Mouse (Mus musculus) hindbrain, postnatal 0 days (tissue): ENCODE data around the gene Ist1. TPM values are rescaled to one million over a fixed set of nuclear protein-coding genes. Genes with fewer than 3 reads are reported as not detected.
A peak's percentile ranks its signal among the peaks of the same experiment; 100 is the strongest.

Source experiments
- ATAC-seq: fragments of 200-750 bp; cut with Nextera tagmentation; 2 replicates; pipeline ENCODE4 v1.8.0; 2017; ENCODE audit warnings: mild to moderate bottlenecking, moderate TSS enrichment, moderate library complexity
- DNase-seq: peaks from one replicate; pipeline ENCODE4 v3.0.0-alpha.2; 2015; ENCODE audit warnings: low spot score
- H3K27ac ChIP-seq: fragments of 300-500 bp; sonication (generic); 2 replicates; pipeline ENCODE4 v1.5.1; 2014; ENCODE audit warnings: mild to moderate bottlenecking
- H3K27me3 ChIP-seq: fragments of 300-500 bp; sonication (generic); 2 replicates; pipeline ENCODE4 v1.6.1; 2014; ENCODE audit warnings: low read length, mixed read lengths; ENCODE audit not compliant: insufficient read depth
- H3K36me3 ChIP-seq: fragments of 300-500 bp; sonication (generic); 2 replicates; pipeline ENCODE4 v1.6.1; 2014; ENCODE audit warnings: low read length, mixed read lengths; ENCODE audit not compliant: insufficient read depth
- H3K4me1 ChIP-seq: fragments of 300-500 bp; sonication (generic); 2 replicates; pipeline ENCODE4 v1.6.1; 2014; ENCODE audit warnings: antibody characterized with exemption, low read length, mixed read lengths; ENCODE audit not compliant: insufficient read depth
- H3K4me2 ChIP-seq: fragments of 300-500 bp; sonication (generic); 2 replicates; pipeline ENCODE4 v1.6.1; 2014; ENCODE audit warnings: low read depth, mild to moderate bottlenecking, low read length, moderate library complexity, mixed read lengths
- H3K4me3 ChIP-seq: fragments of 300-500 bp; sonication (generic); 2 replicates; pipeline ENCODE4 v1.5.1; 2014; ENCODE audit warnings: low read length
- H3K9ac ChIP-seq: fragments of 300-500 bp; sonication (generic); replicated peaks from 2 replicates; pipeline ENCODE4 v1.6.1; 2014; ENCODE audit warnings: mild to moderate bottlenecking, low read length, moderate library complexity, mixed read lengths
- H3K9me3 ChIP-seq: fragments of 300-500 bp; sonication (generic); 2 replicates; pipeline ENCODE4 v1.6.1; 2016; ENCODE audit warnings: low read length, mixed read lengths
- CTCF ChIP-seq: IDR thresholded peaks from 2 replicates; pipeline ENCODE4 v1.5.1; 2016; ENCODE audit warnings: antibody characterized with exemption, control low read depth, low read depth
- WGBS: fragments of 180-500 bp; shearing (Covaris S2); extraction: QIAGEN DNeasy Blood & Tissue Kit; methylation state at CpG from one replicate; pipeline ENCODE4 v1.1.7; 2014; 5-methylcytosine and 5-hydroxymethylcytosine counted together
- polyA plus RNA-seq: library from polyadenylated mRNA; unstranded; fragments of >200 nt; fragmentation: Nextera tagmentation; extraction: Ambion mirVana; gene quantifications from 2 replicates; pipeline ENCODE4 v1.2.1, GENCODE M21; 2015
- total RNA-seq: library from RNA; depleted of rRNA; stranded (reverse); fragments of >200 nt; gene quantifications from 2 replicates; pipeline ENCODE4 v1.2.3, GENCODE M21; 2014

Ist1 gene
- total and polyA plus RNA-seq, 2 experiments from 2014 or later, result 98.4 to 99.4 TPM

GRCm38 (mm10) chr8:109725106-109725505, 32.0 kb upstream of the Ist1 start:
- TF ChIP-seq CTCF, result no peak
- no peak overlapping the region for H3K27ac ChIP-seq
- H3K4me1 ChIP-seq, result no peaks in the 10 kb centered on the region
- no peak overlapping the region for H3K4me2 ChIP-seq
- no peak for DNase-seq
- H3K27me3 ChIP-seq, result no peaks in the 10 kb centered on the region
- H3K9ac ChIP-seq, result no peak overlapping the region
- no peaks in the 10 kb centered on the region for H3K9me3 ChIP-seq
- 92% methylated on average over 3 of the region's 3 CpGs for WGBS
- H3K36me3 ChIP-seq, result peaks cover 55% of the 10 kb centered on the region
- ATAC-seq, result no peak
- H3K4me3 ChIP-seq, result no peak overlapping the region

DNA sequence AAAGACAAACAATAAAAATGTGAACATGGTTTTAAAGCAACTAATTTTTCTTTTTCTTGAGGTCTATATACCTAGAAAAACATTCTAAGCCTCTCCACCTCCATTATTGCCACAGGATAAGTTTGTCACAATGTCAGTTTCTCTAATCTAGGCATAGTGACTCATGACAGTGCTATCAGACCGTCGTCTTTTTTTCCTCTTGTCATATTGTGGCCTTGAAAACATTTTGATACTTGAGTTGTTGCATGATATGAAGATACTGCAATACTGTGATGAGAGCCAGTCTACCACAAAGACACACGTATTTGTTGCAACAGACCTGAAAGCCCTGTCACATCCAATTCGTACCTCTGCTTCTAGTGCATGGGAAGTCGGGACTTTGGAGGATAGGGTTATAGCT, 21.9 kb upstream of the Ist1 start:
- no peak overlapping the region for H3K27ac ChIP-seq
- 95% methylated on average over 5 of the region's 5 CpGs for WGBS
- no peaks in the 10 kb centered on the region for H3K27me3 ChIP-seq
- no peak overlapping the region for H3K9ac ChIP-seq
- H3K36me3 ChIP-seq, result peaks cover 70% of the 10 kb centered on the region
- no peak for TF ChIP-seq CTCF
- no peaks in the 10 kb centered on the region for H3K4me1 ChIP-seq
- no peak for ATAC-seq
- no peak overlapping the region for H3K4me3 ChIP-seq
- no peak overlapping the region for H3K4me2 ChIP-seq
- no peak for DNase-seq
- no peaks in the 10 kb centered on the region for H3K9me3 ChIP-seq

GRCm38 (mm10) chr8:109712521-109712920, 19.5 kb upstream of the Ist1 start:
- 81% methylated on average over 1 of the region's 1 CpGs for WGBS
- Histone ChIP-seq H3K9ac (no peak overlapping the region), H3K36me3 (peaks cover 67% of the 10 kb centered on the region), H3K27ac (no peak overlapping the region), H3K4me1 (0 out of 2 replicates have a peak, but pooled peaks cover 3% of the 10 kb centered on the region), H3K4me3 (no peak overlapping the region), H3K27me3 (no peaks in the 10 kb centered on the region), H3K4me2 (no peak overlapping the region), H3K9me3 (no peaks in the 10 kb centered on the region)
- TF ChIP-seq CTCF, result no peak
- no peak for DNase-seq
- ATAC-seq, result no peak

DNA sequence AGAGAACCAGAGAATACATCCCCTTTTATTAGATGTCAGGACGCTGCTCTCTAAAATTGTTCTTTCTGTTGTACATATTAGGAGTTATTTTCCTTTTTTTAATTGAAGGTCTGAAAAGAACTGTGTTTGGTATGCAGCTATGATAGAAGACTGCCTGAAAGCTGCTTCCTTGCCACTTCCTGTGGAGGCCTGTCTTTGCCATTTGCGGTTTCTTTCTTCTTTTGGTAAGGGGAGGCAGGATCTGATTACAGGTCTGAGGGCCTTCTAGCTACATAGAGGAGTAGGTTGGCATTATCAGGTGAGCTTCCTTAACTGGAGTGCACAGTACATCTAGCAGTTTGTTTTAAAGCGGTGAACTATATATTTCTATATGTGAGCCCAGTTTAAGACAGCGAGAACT, 14.9 kb upstream of the Ist1 start:
- peaks cover 38% of the 10 kb centered on the region for H3K36me3 ChIP-seq
- no peak overlapping the region; the same call in 1 of the 2 replicates for H3K9ac ChIP-seq
- 0 out of 2 replicates have a peak overlapping the region, but pooled peaks have one; percentile 89 for H3K4me2 ChIP-seq
- H3K4me1 ChIP-seq, result peaks cover 14% of the 10 kb centered on the region; the same call in 1 of the 2 replicates
- no peaks in the 10 kb centered on the region for H3K27me3 ChIP-seq
- no peak overlapping the region for H3K4me3 ChIP-seq
- DNase-seq, result no peak
- no peak overlapping the region for H3K27ac ChIP-seq
- no peaks in the 10 kb centered on the region for H3K9me3 ChIP-seq
- ATAC-seq, result no peak
- TF ChIP-seq CTCF, result no peak
- WGBS, result 96% methylated on average over 4 of the region's 4 CpGs

DNA sequence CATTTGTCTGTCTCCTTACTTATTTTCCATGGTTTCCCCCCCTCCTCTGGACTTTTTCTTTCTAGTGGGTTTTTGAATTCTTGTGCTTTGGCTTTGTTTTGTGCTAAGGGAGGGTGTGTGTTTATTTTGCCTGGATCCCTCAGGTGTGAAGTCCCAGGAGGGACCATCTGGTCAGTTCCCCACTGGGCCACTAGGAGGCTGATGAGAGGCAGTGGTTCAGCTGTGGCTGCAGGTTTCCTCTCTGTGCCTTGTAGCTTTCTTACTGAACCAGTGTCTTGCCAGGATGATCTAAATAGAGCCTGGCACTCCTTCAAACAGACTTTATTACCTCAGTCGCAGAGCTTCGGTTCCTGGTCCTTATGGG, 13.8 kb upstream of the Ist1 start:
- WGBS, result 15% methylated on average over 2 of the region's 2 CpGs
- ATAC-seq, result 0 out of 2 replicates have a peak, but pooled peaks have one; percentile 39

DNA sequence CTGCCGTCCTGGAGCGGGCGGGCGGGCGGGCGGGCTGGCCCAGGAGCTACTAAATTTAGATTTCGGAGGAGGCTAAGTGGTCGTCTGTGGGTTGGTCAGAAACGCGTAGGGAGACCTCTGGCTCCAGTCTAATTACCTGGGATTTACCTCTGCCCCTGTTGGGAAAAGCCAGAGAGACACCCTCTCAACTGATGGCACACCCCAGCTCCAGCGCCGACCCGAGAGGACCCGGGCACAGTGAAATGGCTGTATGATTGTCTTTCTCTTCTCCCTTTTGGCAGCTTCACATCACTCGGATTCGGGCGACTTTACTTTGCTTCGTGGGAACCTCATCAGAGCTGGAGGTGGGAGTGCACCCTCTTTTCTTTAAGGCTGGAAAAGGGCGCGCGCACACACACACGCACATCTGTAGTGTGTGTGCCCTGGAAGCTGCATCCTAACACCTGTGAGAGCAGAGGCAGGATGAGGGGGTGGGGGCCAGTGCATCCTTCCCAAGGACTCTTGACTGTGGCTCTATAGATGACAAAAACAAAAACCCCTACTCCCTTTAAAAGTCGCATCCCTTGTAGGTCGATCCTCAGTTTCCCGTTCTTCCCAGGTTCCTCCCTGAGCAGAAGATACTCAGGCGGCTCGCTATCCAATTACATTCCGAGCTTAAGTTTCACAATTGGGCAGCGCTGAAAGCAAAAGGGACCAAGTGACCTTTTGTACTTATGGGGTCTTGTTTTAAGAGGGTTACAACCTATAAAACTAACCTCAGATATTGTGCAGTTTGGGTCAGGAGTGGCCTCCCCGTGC, 13.2 kb upstream of the Ist1 start:
- peak overlapping the region; percentile 97 for H3K27ac ChIP-seq
- ATAC-seq, result peak; percentile 50
- H3K9me3 ChIP-seq, result no peaks in the 10 kb centered on the region
- no peaks in the 10 kb centered on the region for H3K27me3 ChIP-seq
- peak; percentile 32 for DNase-seq
- H3K4me2 ChIP-seq, result peak overlapping the region; percentile 89
- TF ChIP-seq CTCF, result no peak
- 1% methylated on average over 30 of the region's 30 CpGs for WGBS
- peak overlapping the region; percentile 96 for H3K4me3 ChIP-seq
- peaks cover 14% of the 10 kb centered on the region; the same call in 1 of the 2 replicates for H3K4me1 ChIP-seq
- H3K9ac ChIP-seq, result peak overlapping the region; percentile 100
- H3K36me3 ChIP-seq, result peaks cover 25% of the 10 kb centered on the region

More for the DNA sequence above, 13.8 kb upstream of the Ist1 start:
- peak overlapping the region; percentile 100 for H3K9ac ChIP-seq
- H3K27ac ChIP-seq, result no peak overlapping the region
- H3K27me3 ChIP-seq, result no peaks in the 10 kb centered on the region
- peaks cover 14% of the 10 kb centered on the region; the same call in 1 of the 2 replicates for H3K4me1 ChIP-seq
- H3K4me3 ChIP-seq, result peak overlapping the region; percentile 96
- peak; percentile 79 for DNase-seq
- peak overlapping the region; percentile 89 for H3K4me2 ChIP-seq
- peaks cover 27% of the 10 kb centered on the region for H3K36me3 ChIP-seq
- peak; percentile 91 for TF ChIP-seq CTCF
- H3K9me3 ChIP-seq, result no peaks in the 10 kb centered on the region
